Mouse (Mus musculus): ENCODE results near the gene Celf1.

- TF ChIP-seq FLI1 (IDR thresholded peaks at IDR 0.05; ENCODE audit: low read length) (no peak), GATA1 (IDR thresholded peaks at IDR 0.05; ENCODE audit: borderline replicate concordance, low read length) (no peak)
These were observed 24.8 kb downstream of the Celf1 start for GRCm38 (mm10) chr2:90964811-90965465.

Measured in megakaryocyte, embryonic 14.5 days (primary cell).